Mouse (Mus musculus) midbrain, embryonic 12.5 days (tissue): Measurements from ENCODE around the gene Lrrc15. TPM values are rescaled to one million over a fixed set of nuclear protein-coding genes. Genes with fewer than 3 reads are reported as not detected.

ENCODE experiments used
- ATAC-seq: fragments of 200-750 bp; cut with Nextera tagmentation; 2 replicates; pipeline ENCODE4 v1.8.0; 2017; ENCODE audit warnings: low read depth, moderate TSS enrichment, moderate library complexity; ENCODE audit not compliant: low FRiP score
- H3K27ac ChIP-seq: fragments of 300-500 bp; sonication (generic); replicated peaks from 2 replicates; pipeline ENCODE4 v1.5.1; 2016; ENCODE audit warnings: mild to moderate bottlenecking
- H3K27me3 ChIP-seq: fragments of 300-500 bp; sonication (generic); 2 replicates; pipeline ENCODE4 v1.6.1; 2016; ENCODE audit warnings: mild to moderate bottlenecking
- H3K36me3 ChIP-seq: fragments of 300-500 bp; sonication (generic); 2 replicates; pipeline ENCODE4 v1.6.1; 2016
- H3K4me1 ChIP-seq: fragments of 300-500 bp; sonication (generic); 2 replicates; pipeline ENCODE4 v1.6.1; 2016
- H3K4me2 ChIP-seq: fragments of 300-500 bp; sonication (generic); replicated peaks from 2 replicates; pipeline ENCODE4 v1.6.1; 2016; ENCODE audit warnings: mild to moderate bottlenecking, moderate library complexity
- H3K4me3 ChIP-seq: fragments of 300-500 bp; sonication (generic); 2 replicates; pipeline ENCODE4 v1.5.1; 2016; ENCODE audit warnings: mild to moderate bottlenecking
- H3K9ac ChIP-seq: fragments of 300-500 bp; sonication (generic); replicated peaks from 2 replicates; pipeline ENCODE4 v1.6.1; 2016; ENCODE audit warnings: mild to moderate bottlenecking, moderate library complexity
- H3K9me3 ChIP-seq: fragments of 300-500 bp; sonication (generic); 2 replicates; pipeline ENCODE4 v1.6.1; 2016; ENCODE audit warnings: mild to moderate bottlenecking
- WGBS: fragments of 180-500 bp; shearing (Covaris S2); methylation state at CpG from one replicate; pipeline ENCODE4 v1.1.7; 2016; 5-methylcytosine and 5-hydroxymethylcytosine counted together
- polyA plus RNA-seq: library from polyadenylated mRNA; unstranded; fragments of >200 nt; fragmentation: Nextera tagmentation; extraction: Ambion mirVana; gene quantifications from 2 replicates; pipeline ENCODE4 v1.2.1, GENCODE M21; 2016

The Lrrc15 gene
- polyA plus RNA-seq, result 0.71 and 1.0 TPM in 2 replicates

- no peak within 1 kb of the TSS; the same call in 1 of the 2 replicates for H3K9ac ChIP-seq
- H3K9me3 ChIP-seq, result no peaks in the 10 kb centered on the region
- peak; percentile 28; the same call in 1 of the 2 replicates for ATAC-seq
- peak within 1 kb of the TSS; percentile 53 for H3K4me2 ChIP-seq
- H3K36me3 ChIP-seq, result no peaks in the 10 kb centered on the region
- H3K4me1 ChIP-seq, result peaks cover 15% of the 10 kb centered on the region; the same call in 1 of the 2 replicates
- H3K27ac ChIP-seq, result no peak within 1 kb of the TSS
- peaks cover 69% of the 10 kb centered on the region for H3K27me3 ChIP-seq
- H3K4me3 ChIP-seq, result peak within 1 kb of the TSS; percentile 32
- WGBS, result 8% methylated on average over 34 of the region's 34 CpGs
These were observed at the start of gene Lrrc15 for GRCm38 (mm10) chr16:30282844-30283495. Lrrc15 (minus strand) TSS chr16:30283256.

GRCm38 (mm10) chr16:30314236-30314635, 31.2 kb upstream of the Lrrc15 start:
- Histone ChIP-seq H3K9me3 (no peaks in the 10 kb centered on the region), H3K4me1 (peaks cover 7% of the 10 kb centered on the region), H3K36me3 (peaks cover 6% of the 10 kb centered on the region; the same call in 1 of the 2 replicates), H3K4me2 (no peak overlapping the region), H3K27me3 (peaks cover 28% of the 10 kb centered on the region), H3K27ac (no peak overlapping the region), H3K4me3 (no peak overlapping the region), H3K9ac (no peak overlapping the region)
- ATAC-seq, result no peak

GRCm38 (mm10) chr16:30310647-30311046, 27.6 kb upstream of the Lrrc15 start, which contains the start of gene Gp5:
Gp5 (minus strand) TSS chr16:30310779.
- peaks cover 19% of the 10 kb centered on the region for H3K4me1 ChIP-seq
- H3K27ac ChIP-seq, result no peak within 1 kb of the TSS
- H3K9me3 ChIP-seq, result no peaks in the 10 kb centered on the region
- no peak for ATAC-seq
- H3K9ac ChIP-seq, result no peak within 1 kb of the TSS
- H3K27me3 ChIP-seq, result peaks cover 63% of the 10 kb centered on the region
- H3K4me3 ChIP-seq, result peak within 1 kb of the TSS; percentile 59
- H3K4me2 ChIP-seq, result peak within 1 kb of the TSS; percentile 99
- H3K36me3 ChIP-seq, result 0 out of 2 replicates have a peak, but pooled peaks cover 2% of the 10 kb centered on the region

GRCm38 (mm10) chr16:30310171-30310515, 27.1 kb upstream of the Lrrc15 start:
- Histone ChIP-seq H3K4me3 (no peak overlapping the region), H3K4me2 (no peak overlapping the region), H3K4me1 (peaks cover 19% of the 10 kb centered on the region), H3K9ac (no peak overlapping the region), H3K9me3 (no peaks in the 10 kb centered on the region), H3K27me3 (peaks cover 65% of the 10 kb centered on the region), H3K27ac (no peak overlapping the region), H3K36me3 (no peaks in the 10 kb centered on the region)
- WGBS, result 53% methylated on average over 8 of the region's 8 CpGs
- ATAC-seq, result no peak

- peaks cover 19% of the 10 kb centered on the region for H3K4me1 ChIP-seq
- no peaks in the 10 kb centered on the region for H3K9me3 ChIP-seq
- peak overlapping the region; percentile 99 for H3K4me2 ChIP-seq
- peak overlapping the region; percentile 59 for H3K4me3 ChIP-seq
- no peak overlapping the region for H3K27ac ChIP-seq
- WGBS, result 4% methylated on average over 34 of the region's 34 CpGs
- no peak for ATAC-seq
- H3K27me3 ChIP-seq, result peaks cover 68% of the 10 kb centered on the region
- H3K36me3 ChIP-seq, result no peaks in the 10 kb centered on the region
- no peak overlapping the region for H3K9ac ChIP-seq
These were observed 26.5 kb upstream of the Lrrc15 start for GRCm38 (mm10) chr16:30309395-30310170.

- Histone ChIP-seq H3K27ac (no peak overlapping the region), H3K4me1 (peaks cover 19% of the 10 kb centered on the region)
- peak; percentile 47; the same call in 1 of the 2 replicates for ATAC-seq
These were observed 25.7 kb upstream of the Lrrc15 start for GRCm38 (mm10) chr16:30308616-30309394.

GRCm38 (mm10) chr16:30307961-30308615, 25.0 kb upstream of the Lrrc15 start:
- Histone ChIP-seq H3K27ac (no peak overlapping the region), H3K4me2 (peak overlapping the region; percentile 99), H3K36me3 (no peaks in the 10 kb centered on the region), H3K9me3 (no peaks in the 10 kb centered on the region), H3K9ac (peak overlapping the region; percentile 56), H3K27me3 (peaks cover 82% of the 10 kb centered on the region), H3K4me3 (peak overlapping the region; percentile 59), H3K4me1 (peaks cover 19% of the 10 kb centered on the region)
- 14% methylated on average over 29 of the region's 29 CpGs for WGBS
- ATAC-seq, result 0 out of 2 replicates have a peak, but pooled peaks have one; percentile 27

More at GRCm38 (mm10) chr16:30308616-30309394, 25.7 kb upstream of the Lrrc15 start:
- no peaks in the 10 kb centered on the region for H3K9me3 ChIP-seq
- peak overlapping the region; percentile 59 for H3K4me3 ChIP-seq
- H3K36me3 ChIP-seq, result no peaks in the 10 kb centered on the region
- peak overlapping the region; percentile 99 for H3K4me2 ChIP-seq
- WGBS, result under 1% methylated on average over 72 of the region's 72 CpGs
- H3K27me3 ChIP-seq, result peaks cover 75% of the 10 kb centered on the region
- peak overlapping the region; percentile 56 for H3K9ac ChIP-seq

- WGBS, result 52% methylated on average over 12 of the region's 12 CpGs
- Histone ChIP-seq H3K9ac (no peak overlapping the region), H3K4me1 (peaks cover 19% of the 10 kb centered on the region), H3K27ac (no peak overlapping the region), H3K36me3 (no peaks in the 10 kb centered on the region), H3K27me3 (peaks cover 88% of the 10 kb centered on the region), H3K9me3 (no peaks in the 10 kb centered on the region), H3K4me2 (no peak overlapping the region), H3K4me3 (no peak overlapping the region)
- no peak for ATAC-seq
These were observed 24.2 kb upstream of the Lrrc15 start for GRCm38 (mm10) chr16:30307306-30307705.

GRCm38 (mm10) chr16:30306102-30306501, 23.0 kb upstream of the Lrrc15 start:
- no peak overlapping the region for H3K9ac ChIP-seq
- no peaks in the 10 kb centered on the region for H3K9me3 ChIP-seq
- H3K4me1 ChIP-seq, result peaks cover 19% of the 10 kb centered on the region
- H3K36me3 ChIP-seq, result no peaks in the 10 kb centered on the region
- H3K27ac ChIP-seq, result no peak overlapping the region
- H3K4me3 ChIP-seq, result no peak overlapping the region
- 89% methylated on average over 4 of the region's 4 CpGs for WGBS
- ATAC-seq, result no peak
- H3K4me2 ChIP-seq, result no peak overlapping the region
- peaks cover 79% of the 10 kb centered on the region for H3K27me3 ChIP-seq

- no peak for ATAC-seq
These were observed 21.2 kb upstream of the Lrrc15 start for GRCm38 (mm10) chr16:30304236-30304635.

GRCm38 (mm10) chr16:30303411-30303810, 20.4 kb upstream of the Lrrc15 start:
- WGBS, result 93% methylated on average over 2 of the region's 2 CpGs
- Histone ChIP-seq H3K36me3 (no peaks in the 10 kb centered on the region), H3K4me3 (no peak overlapping the region), H3K27me3 (peaks cover 52% of the 10 kb centered on the region), H3K27ac (no peak overlapping the region), H3K4me2 (no peak overlapping the region), H3K9ac (no peak overlapping the region), H3K4me1 (peaks cover 4% of the 10 kb centered on the region), H3K9me3 (no peaks in the 10 kb centered on the region)
- ATAC-seq, result no peak

More at GRCm38 (mm10) chr16:30304236-30304635, 21.2 kb upstream of the Lrrc15 start:
- Histone ChIP-seq H3K27me3 (peaks cover 61% of the 10 kb centered on the region), H3K4me2 (no peak overlapping the region), H3K9ac (no peak overlapping the region), H3K4me3 (no peak overlapping the region), H3K36me3 (no peaks in the 10 kb centered on the region), H3K27ac (no peak overlapping the region), H3K9me3 (no peaks in the 10 kb centered on the region), H3K4me1 (peaks cover 12% of the 10 kb centered on the region)
- WGBS, result 82% methylated on average over 5 of the region's 5 CpGs
